Mouse (Mus musculus) lung, postnatal 0 days (tissue): ENCODE measurements around the gene Acbd6. TPM values are rescaled to one million over a fixed set of nuclear protein-coding genes. Genes with fewer than 3 reads are reported as not detected.

Experiments used
- ATAC-seq: fragments of 200-750 bp; cut with Nextera tagmentation; 2 replicates; pipeline ENCODE4 v1.8.0; 2017; ENCODE audit warnings: moderate library complexity
- DNase-seq: peaks from one replicate; pipeline ENCODE4 v3.0.0-alpha.2; 2016; ENCODE audit warnings: low spot score
- H3K27ac ChIP-seq: fragments of 300-500 bp; sonication (generic); 2 replicates; pipeline ENCODE4 v1.5.1; 2014; ENCODE audit warnings: antibody characterized with exemption, mild to moderate bottlenecking, low read length, mixed read lengths
- H3K27me3 ChIP-seq: fragments of 300-500 bp; sonication (generic); replicated peaks from 2 replicates; pipeline ENCODE4 v1.6.1; 2014; ENCODE audit warnings: low read length, mixed read lengths; ENCODE audit not compliant: insufficient read depth
- H3K36me3 ChIP-seq: fragments of 300-500 bp; sonication (generic); 2 replicates; pipeline ENCODE4 v1.6.1; 2014; ENCODE audit warnings: low read length, mixed read lengths; ENCODE audit not compliant: insufficient read depth
- H3K4me1 ChIP-seq: fragments of 300-500 bp; sonication (generic); 2 replicates; pipeline ENCODE4 v1.6.1; 2014; ENCODE audit warnings: antibody characterized with exemption, low read depth, low read length, mixed read lengths; ENCODE audit not compliant: insufficient read depth
- H3K4me2 ChIP-seq: fragments of 300-500 bp; sonication (generic); replicated peaks from 2 replicates; pipeline ENCODE4 v1.6.1; 2014; ENCODE audit warnings: low read depth, mild to moderate bottlenecking, low read length, moderate library complexity, mixed read lengths
- H3K4me3 ChIP-seq: fragments of 300-500 bp; sonication (generic); 2 replicates; pipeline ENCODE4 v1.5.1; 2014; ENCODE audit warnings: low read depth, low read length
- H3K9ac ChIP-seq: fragments of 300-500 bp; sonication (generic); replicated peaks from 2 replicates; pipeline ENCODE4 v1.6.1; 2014; ENCODE audit warnings: low read depth, mild to moderate bottlenecking
- H3K9me3 ChIP-seq: fragments of 300-500 bp; sonication (generic); 2 replicates; pipeline ENCODE4 v1.6.1; 2016; ENCODE audit warnings: low read length, mixed read lengths
- CTCF ChIP-seq: IDR thresholded peaks from 2 replicates; pipeline ENCODE4 v1.5.1; 2016; ENCODE audit warnings: antibody characterized with exemption, mild to moderate bottlenecking
- EP300 ChIP-seq: IDR thresholded peaks from 2 replicates; pipeline ENCODE4 v1.6.1; 2016; ENCODE audit warnings: antibody characterized with exemption, mild to moderate bottlenecking, control low read depth
- WGBS: fragments of 180-500 bp; shearing (Covaris S2); extraction: QIAGEN DNeasy Blood & Tissue Kit; methylation state at CpG from one replicate; pipeline ENCODE4 v1.1.7; 2014; 5-methylcytosine and 5-hydroxymethylcytosine counted together
- polyA plus RNA-seq: library from polyadenylated mRNA; unstranded; fragments of >200 nt; fragmentation: Nextera tagmentation; extraction: Ambion mirVana; gene quantifications from 2 replicates; pipeline ENCODE4 v1.2.1, GENCODE M21; 2015

Gene Acbd6
- polyA plus RNA-seq, 1 experiment from 2014 or later, result 57.6 TPM

GRCm38 (mm10) chr1:155721443-155721842, 163.5 kb downstream of the Acbd6 start:
- no peak for ATAC-seq
- Histone ChIP-seq H3K27me3 (0 out of 2 replicates have a peak, but pooled peaks cover 3% of the 10 kb centered on the region), H3K4me2 (no peak overlapping the region), H3K36me3 (no peaks in the 10 kb centered on the region), H3K27ac (no peak overlapping the region), H3K9me3 (no peaks in the 10 kb centered on the region), H3K4me1 (no peaks in the 10 kb centered on the region), H3K9ac (no peak overlapping the region), H3K4me3 (no peak overlapping the region)
- 43% methylated on average over 8 of the region's 8 CpGs for WGBS
- DNase-seq, result peak; percentile 25
- TF ChIP-seq EP300 (no peak), CTCF (peak; percentile 60)

DNA sequence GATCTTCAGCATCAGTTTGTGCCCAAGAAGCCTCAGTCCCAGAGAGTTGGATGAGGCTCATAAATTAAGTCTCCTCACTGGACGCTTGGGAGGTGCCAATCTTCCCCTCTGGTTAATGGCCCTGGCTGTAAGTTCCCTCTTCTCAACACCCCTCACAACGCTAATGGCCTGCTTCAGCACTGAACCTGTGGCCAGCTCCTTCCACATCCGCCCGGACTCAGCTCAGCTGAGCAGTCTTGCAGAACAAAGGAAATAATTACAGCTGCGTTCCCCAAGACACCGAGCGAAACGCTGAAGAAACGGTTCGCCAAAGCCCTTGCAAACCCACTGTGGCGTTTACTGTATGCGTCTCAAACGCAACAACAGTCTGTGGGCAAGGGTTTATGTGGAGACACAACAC, 164.3 kb downstream of the Acbd6 start:
- 0 out of 2 replicates have a peak, but pooled peaks cover 3% of the 10 kb centered on the region for H3K27me3 ChIP-seq
- DNase-seq (peak; percentile 76), ATAC-seq (peak; percentile 60)
- H3K4me3 ChIP-seq, result no peak overlapping the region
- H3K9me3 ChIP-seq, result no peaks in the 10 kb centered on the region
- no peaks in the 10 kb centered on the region for H3K4me1 ChIP-seq
- TF ChIP-seq CTCF (no peak), EP300 (no peak)
- H3K4me2 ChIP-seq, result no peak overlapping the region
- WGBS, result 1% methylated on average over 13 of the region's 13 CpGs
- H3K36me3 ChIP-seq, result no peaks in the 10 kb centered on the region
- H3K9ac ChIP-seq, result no peak overlapping the region
- no peak overlapping the region for H3K27ac ChIP-seq

- Histone ChIP-seq H3K9ac (no peak overlapping the region), H3K27me3 (peaks cover 13% of the 10 kb centered on the region; the same call in 1 of the 2 replicates), H3K4me3 (no peak overlapping the region), H3K9me3 (no peaks in the 10 kb centered on the region), H3K36me3 (no peaks in the 10 kb centered on the region), H3K4me2 (no peak overlapping the region), H3K4me1 (no peaks in the 10 kb centered on the region), H3K27ac (no peak overlapping the region)
- TF ChIP-seq CTCF (no peak), EP300 (no peak)
- 58% methylated on average over 3 of the region's 3 CpGs for WGBS
- ATAC-seq (no peak), DNase-seq (no peak)
Measured at GRCm38 (mm10) chr1:155724301-155724700, 166.4 kb downstream of the Acbd6 start.

GRCm38 (mm10) chr1:155725876-155726275, 168.0 kb downstream of the Acbd6 start:
- ATAC-seq, result no peak
- WGBS, result 38% methylated on average over 2 of the region's 2 CpGs

DNA sequence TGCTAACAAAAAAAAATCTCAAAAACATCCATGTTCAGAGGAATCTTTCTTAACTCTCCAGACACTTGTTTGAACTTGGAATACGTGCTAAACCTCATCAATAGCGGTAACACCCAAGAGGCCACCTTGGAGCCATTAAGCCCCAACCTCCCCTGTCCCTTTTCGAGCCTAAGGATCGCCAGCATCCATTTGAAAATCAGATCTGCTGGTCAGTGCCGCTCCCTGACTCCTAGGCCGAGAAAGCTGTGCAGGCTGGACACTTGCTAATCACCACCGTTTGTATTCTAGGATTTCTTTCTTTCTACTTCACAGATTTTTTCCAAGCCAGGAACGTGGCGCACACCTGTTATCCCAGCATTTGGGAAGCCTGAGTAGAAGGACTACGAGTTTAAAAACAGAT, 169.9 kb downstream of the Acbd6 start:
- Histone ChIP-seq H3K4me1 (no peaks in the 10 kb centered on the region), H3K27ac (no peak overlapping the region), H3K9ac (no peak overlapping the region), H3K36me3 (no peaks in the 10 kb centered on the region), H3K27me3 (peaks cover 16% of the 10 kb centered on the region; the same call in 1 of the 2 replicates), H3K4me3 (no peak overlapping the region), H3K9me3 (no peaks in the 10 kb centered on the region), H3K4me2 (no peak overlapping the region)
- TF ChIP-seq CTCF, result no peak
- no peak for TF ChIP-seq EP300
- 31% methylated on average over 10 of the region's 10 CpGs for WGBS
- DNase-seq (no peak), ATAC-seq (no peak)

More at GRCm38 (mm10) chr1:155725876-155726275, 168.0 kb downstream of the Acbd6 start:
- Histone ChIP-seq H3K36me3 (no peaks in the 10 kb centered on the region), H3K4me2 (no peak overlapping the region), H3K4me1 (no peaks in the 10 kb centered on the region), H3K27me3 (peaks cover 16% of the 10 kb centered on the region; the same call in 1 of the 2 replicates), H3K4me3 (no peak overlapping the region), H3K27ac (no peak overlapping the region), H3K9me3 (no peaks in the 10 kb centered on the region), H3K9ac (no peak overlapping the region)
- DNase-seq, result no peak
- TF ChIP-seq CTCF, result no peak
- TF ChIP-seq EP300, result no peak

DNA sequence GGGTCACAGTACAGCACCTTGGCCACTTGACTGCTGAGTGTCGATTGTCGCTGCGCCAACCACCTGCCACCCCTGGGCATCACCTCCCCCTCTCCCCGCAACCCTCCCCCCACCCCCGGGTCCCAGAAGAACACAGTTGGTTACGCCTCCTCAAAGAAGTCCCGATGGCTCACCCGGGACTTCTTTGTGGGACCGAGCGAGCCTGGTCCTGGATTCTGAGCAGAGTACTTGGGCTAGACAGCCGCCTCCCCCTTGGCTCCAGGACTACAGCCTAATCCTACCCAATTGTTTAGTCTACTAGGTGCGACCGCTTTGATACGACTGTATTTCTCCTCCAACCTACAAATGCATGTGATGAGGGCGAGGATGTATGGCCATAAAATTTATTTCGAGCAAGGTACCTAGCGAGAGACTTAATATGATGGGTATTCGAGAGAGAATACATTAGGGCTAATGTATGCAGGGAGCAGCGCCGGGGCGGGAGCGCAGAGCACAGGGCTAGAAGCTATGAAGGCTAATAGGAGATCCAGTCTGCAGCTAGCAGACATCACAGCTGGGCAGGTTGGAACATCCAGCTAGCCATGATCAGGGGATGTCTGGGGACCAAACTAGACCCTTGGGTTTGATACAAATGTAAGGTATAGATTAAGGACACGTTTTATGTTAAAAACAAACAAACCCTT, 171.3 kb downstream of the Acbd6 start:
- WGBS, result 2% methylated on average over 22 of the region's 23 CpGs
- DNase-seq (no peak), ATAC-seq (no peak)
- Histone ChIP-seq H3K4me3 (no peak overlapping the region), H3K27ac (no peak overlapping the region), H3K27me3 (peaks cover 22% of the 10 kb centered on the region; the same call in 1 of the 2 replicates), H3K36me3 (no peaks in the 10 kb centered on the region), H3K9ac (no peak overlapping the region), H3K4me1 (no peaks in the 10 kb centered on the region), H3K9me3 (no peaks in the 10 kb centered on the region), H3K4me2 (no peak overlapping the region)
- TF ChIP-seq CTCF (no peak), EP300 (no peak)

- no peak for TF ChIP-seq CTCF
- H3K9ac ChIP-seq, result no peak overlapping the region
- no peak overlapping the region for H3K27ac ChIP-seq
- H3K4me1 ChIP-seq, result no peaks in the 10 kb centered on the region
- no peaks in the 10 kb centered on the region for H3K36me3 ChIP-seq
- peaks cover 39% of the 10 kb centered on the region for H3K27me3 ChIP-seq
- no peak overlapping the region for H3K4me3 ChIP-seq
- WGBS, result 0% methylated on average over 2 of the region's 2 CpGs
- DNase-seq (peak; percentile 25), ATAC-seq (no peak)
- no peaks in the 10 kb centered on the region for H3K9me3 ChIP-seq
- no peak overlapping the region for H3K4me2 ChIP-seq
Measured at GRCm38 (mm10) chr1:155731156-155731555, 173.2 kb downstream of the Acbd6 start.
